Mouse (Mus musculus) liver, embryonic 15.5 days (tissue): ENCODE data around the gene Rpl41. TPM values are rescaled to one million over a fixed set of nuclear protein-coding genes. Genes with fewer than 3 reads are reported as not detected.

ENCODE experiments used
- ATAC-seq: fragments of 200-750 bp; cut with Nextera tagmentation; 2 replicates; pipeline ENCODE4 v1.8.0; 2017; ENCODE audit warnings: moderate number of reproducible peaks, mild to moderate bottlenecking, moderate library complexity; ENCODE audit not compliant: insufficient read depth
- H3K27ac ChIP-seq: fragments of 300-500 bp; sonication (generic); replicated peaks from 2 replicates; pipeline ENCODE4 v1.5.1; 2015; ENCODE audit warnings: mild to moderate bottlenecking, inconsistent platforms
- H3K27me3 ChIP-seq: fragments of 300-500 bp; sonication (generic); 2 replicates; pipeline ENCODE4 v1.6.1; 2015; ENCODE audit warnings: mild to moderate bottlenecking, inconsistent platforms
- H3K36me3 ChIP-seq: fragments of 300-500 bp; sonication (generic); replicated peaks from 2 replicates; pipeline ENCODE4 v1.6.1; 2015; ENCODE audit warnings: moderate library complexity, mild to moderate bottlenecking, inconsistent platforms
- H3K4me1 ChIP-seq: fragments of 300-500 bp; sonication (generic); replicated peaks from 2 replicates; pipeline ENCODE4 v1.6.1; 2015; ENCODE audit warnings: inconsistent platforms
- H3K4me2 ChIP-seq: fragments of 300-500 bp; sonication (generic); 2 replicates; pipeline ENCODE4 v1.6.1; 2015; ENCODE audit warnings: moderate library complexity, mild to moderate bottlenecking, inconsistent platforms
- H3K4me3 ChIP-seq: fragments of 300-500 bp; sonication (generic); replicated peaks from 2 replicates; pipeline ENCODE4 v1.5.1; 2015; ENCODE audit warnings: mild to moderate bottlenecking, inconsistent platforms
- H3K9ac ChIP-seq: fragments of 300-500 bp; sonication (generic); 2 replicates; pipeline ENCODE4 v1.6.1; 2015; ENCODE audit warnings: moderate library complexity, mild to moderate bottlenecking, inconsistent platforms
- H3K9me3 ChIP-seq: fragments of 300-500 bp; sonication (generic); replicated peaks from 2 replicates; pipeline ENCODE4 v1.6.1; 2016; ENCODE audit warnings: inconsistent platforms
- WGBS: fragments of 180-500 bp; shearing (Covaris S2); methylation state at CpG from one replicate; pipeline ENCODE4 v1.1.7; 2015; ENCODE audit warnings: mixed read lengths; ENCODE audit not compliant: insufficient replicate concordance; 5-methylcytosine and 5-hydroxymethylcytosine counted together
- polyA plus RNA-seq: library from polyadenylated mRNA; unstranded; fragments of >200 nt; fragmentation: Nextera tagmentation; extraction: Ambion mirVana; gene quantifications from 2 replicates; pipeline ENCODE4 v1.2.1, GENCODE M21; 2015

The Rpl41 gene
- 1,944 and 2,155 TPM in 2 replicates for polyA plus RNA-seq

- Histone ChIP-seq H3K27ac (peak within 1 kb of the TSS; percentile 94), H3K4me2 (peak within 1 kb of the TSS; percentile 90), H3K4me1 (peaks cover 22% of the 10 kb centered on the region), H3K9ac (peak within 1 kb of the TSS; percentile 68), H3K9me3 (no peaks in the 10 kb centered on the region), H3K4me3 (peak within 1 kb of the TSS; percentile 89), H3K36me3 (peaks cover 18% of the 10 kb centered on the region), H3K27me3 (no peaks in the 10 kb centered on the region)
- under 1% methylated on average over 31 of the region's 31 CpGs for WGBS
- peak; percentile 80 for ATAC-seq
Measured at GRCm38 (mm10) chr10:128548947-128549681, at the start of gene Rpl41. Gene Rpl41 (minus strand): TSS chr10:128549305.

GRCm38 (mm10) chr10:128598476-128598875 is 49.4 kb upstream of the Rpl41 start:
- Histone ChIP-seq H3K36me3 (no peaks in the 10 kb centered on the region), H3K27me3 (peaks cover 33% of the 10 kb centered on the region), H3K4me1 (no peaks in the 10 kb centered on the region), H3K4me2 (no peak overlapping the region), H3K4me3 (no peak overlapping the region), H3K9ac (no peak overlapping the region), H3K9me3 (no peaks in the 10 kb centered on the region), H3K27ac (no peak overlapping the region)
- no peak for ATAC-seq
- 53% methylated on average over 2 of the region's 2 CpGs for WGBS

GRCm38 (mm10) chr10:128592797-128593196 is 43.7 kb upstream of the Rpl41 start:
- no peak overlapping the region for H3K4me2 ChIP-seq
- H3K4me3 ChIP-seq, result no peak overlapping the region
- no peak for ATAC-seq
- H3K4me1 ChIP-seq, result peaks cover 21% of the 10 kb centered on the region
- no peaks in the 10 kb centered on the region for H3K9me3 ChIP-seq
- H3K27ac ChIP-seq, result no peak overlapping the region
- WGBS, result 44% methylated on average over 5 of the region's 5 CpGs
- H3K9ac ChIP-seq, result no peak overlapping the region
- no peaks in the 10 kb centered on the region for H3K36me3 ChIP-seq
- peaks cover 78% of the 10 kb centered on the region for H3K27me3 ChIP-seq

GRCm38 (mm10) chr10:128591436-128591835 is 42.3 kb upstream of the Rpl41 start:
- H3K27ac ChIP-seq, result no peak overlapping the region
- no peaks in the 10 kb centered on the region for H3K9me3 ChIP-seq
- H3K4me2 ChIP-seq, result no peak overlapping the region
- no peak for ATAC-seq
- H3K27me3 ChIP-seq, result peaks cover 90% of the 10 kb centered on the region
- no peak overlapping the region for H3K4me3 ChIP-seq
- H3K9ac ChIP-seq, result no peak overlapping the region
- 42% methylated on average over 6 of the region's 6 CpGs for WGBS
- H3K36me3 ChIP-seq, result no peaks in the 10 kb centered on the region
- H3K4me1 ChIP-seq, result peaks cover 29% of the 10 kb centered on the region

- peak overlapping the region; percentile 84 for H3K4me2 ChIP-seq
- H3K9ac ChIP-seq, result peak overlapping the region; percentile 25; the same call in 1 of the 2 replicates
- peaks cover 94% of the 10 kb centered on the region for H3K27me3 ChIP-seq
- peak overlapping the region; percentile 62 for H3K4me3 ChIP-seq
- H3K9me3 ChIP-seq, result no peaks in the 10 kb centered on the region
- WGBS, result under 1% methylated on average over 43 of the region's 43 CpGs
- no peak overlapping the region for H3K27ac ChIP-seq
- peaks cover 29% of the 10 kb centered on the region for H3K4me1 ChIP-seq
- peak; percentile 13; the same call in 1 of the 2 replicates for ATAC-seq
- no peaks in the 10 kb centered on the region for H3K36me3 ChIP-seq
Measured at GRCm38 (mm10) chr10:128590193-128590690, 41.1 kb upstream of the Rpl41 start.

- Histone ChIP-seq H3K9ac (peak within 1 kb of the TSS; percentile 37; the same call in 1 of the 2 replicates), H3K9me3 (no peaks in the 10 kb centered on the region)
Measured at GRCm38 (mm10) chr10:128589464-128590192, 40.5 kb upstream of the Rpl41 start, which contains the start of gene Erbb3. Gene Erbb3 (minus strand): TSS chr10:128589652.

GRCm38 (mm10) chr10:128588775-128589463 is 39.8 kb upstream of the Rpl41 start:
- WGBS, result 4% methylated on average over 23 of the region's 23 CpGs
- Histone ChIP-seq H3K27me3 (peaks cover 96% of the 10 kb centered on the region), H3K27ac (peak overlapping the region; percentile 48; the same call in 1 of the 2 replicates), H3K9ac (peak overlapping the region; percentile 37; the same call in 1 of the 2 replicates), H3K36me3 (no peaks in the 10 kb centered on the region), H3K4me3 (peak overlapping the region; percentile 62), H3K4me2 (peak overlapping the region; percentile 84), H3K9me3 (no peaks in the 10 kb centered on the region), H3K4me1 (peaks cover 29% of the 10 kb centered on the region)
- no peak; the same call in 1 of the 2 replicates for ATAC-seq

More at GRCm38 (mm10) chr10:128589464-128590192, 40.5 kb upstream of the Rpl41 start, which contains the start of gene Erbb3:
- peaks cover 94% of the 10 kb centered on the region for H3K27me3 ChIP-seq
- ATAC-seq, result peak; percentile 60
- H3K27ac ChIP-seq, result peak within 1 kb of the TSS; percentile 48; the same call in 1 of the 2 replicates
- peak within 1 kb of the TSS; percentile 62 for H3K4me3 ChIP-seq
- peak within 1 kb of the TSS; percentile 84 for H3K4me2 ChIP-seq
- under 1% methylated on average over 43 of the region's 43 CpGs for WGBS
- H3K36me3 ChIP-seq, result no peaks in the 10 kb centered on the region
- H3K4me1 ChIP-seq, result peaks cover 29% of the 10 kb centered on the region

GRCm38 (mm10) chr10:128588136-128588535 is 39.0 kb upstream of the Rpl41 start:
- Histone ChIP-seq H3K4me1 (peaks cover 29% of the 10 kb centered on the region), H3K27me3 (peaks cover 97% of the 10 kb centered on the region), H3K9me3 (no peaks in the 10 kb centered on the region), H3K4me3 (peak overlapping the region; percentile 62), H3K36me3 (no peaks in the 10 kb centered on the region), H3K27ac (peak overlapping the region; percentile 15; the same call in 1 of the 2 replicates), H3K9ac (no peak overlapping the region), H3K4me2 (peak overlapping the region; percentile 84)
- WGBS, result 36% methylated on average over 1 of the region's 1 CpGs
- ATAC-seq, result no peak

GRCm38 (mm10) chr10:128587697-128588096 is 38.6 kb upstream of the Rpl41 start:
- 38% methylated on average over 8 of the region's 8 CpGs for WGBS
- ATAC-seq, result peak; percentile 24; the same call in 1 of the 2 replicates
- no peak overlapping the region; the same call in 1 of the 2 replicates for H3K27ac ChIP-seq
- H3K4me3 ChIP-seq, result peak overlapping the region; percentile 62; the same call in 1 of the 2 replicates
- H3K4me1 ChIP-seq, result peaks cover 29% of the 10 kb centered on the region
- H3K9me3 ChIP-seq, result no peaks in the 10 kb centered on the region
- peak overlapping the region; percentile 84 for H3K4me2 ChIP-seq
- H3K9ac ChIP-seq, result no peak overlapping the region
- no peaks in the 10 kb centered on the region for H3K36me3 ChIP-seq
- peaks cover 98% of the 10 kb centered on the region for H3K27me3 ChIP-seq

GRCm38 (mm10) chr10:128587120-128587519 is 38.0 kb upstream of the Rpl41 start:
- H3K27me3 ChIP-seq, result peaks cover 97% of the 10 kb centered on the region
- peaks cover 29% of the 10 kb centered on the region for H3K4me1 ChIP-seq
- H3K9me3 ChIP-seq, result no peaks in the 10 kb centered on the region
- no peak overlapping the region for H3K4me3 ChIP-seq
- H3K36me3 ChIP-seq, result no peaks in the 10 kb centered on the region
- H3K9ac ChIP-seq, result no peak overlapping the region
- peak overlapping the region; percentile 84; the same call in 1 of the 2 replicates for H3K4me2 ChIP-seq
- 38% methylated on average over 4 of the region's 4 CpGs for whole genome bisulfite sequencing
- no peak overlapping the region for H3K27ac ChIP-seq
- ATAC-seq, result no peak
